Mouse (Mus musculus) liver, adult 2 months (tissue): ENCODE data around the gene Dnajc8.
"Not testable (repeated sequence)": the region's sequence is repeated elsewhere in the genome, so short reads cannot be mapped to it uniquely, and the experiment has no call there.

Experiments used
- CTCF ChIP-seq: fragments of 200-500 bp; IDR thresholded peaks from 2 replicates; pipeline ENCODE4 v1.5.1; 2011; ENCODE audit warnings: low read depth, low read length, control low read depth
- POLR2A ChIP-seq: fragments of 200-500 bp; IDR thresholded peaks from 2 replicates; pipeline ENCODE4 v1.6.1; 2011; ENCODE audit warnings: low read length, control low read depth; ENCODE audit not compliant: insufficient read depth; ENCODE audit errors: extremely low read depth

GRCm38 (mm10) chr4:132555550-132555949 is 20.2 kb downstream of the Dnajc8 start:
- TF ChIP-seq POLR2A, CTCF: not testable (repeated sequence)
